Mouse (Mus musculus) lung, postnatal 36 days (tissue): Measurements from ENCODE around the gene Psma5.
"Not testable (repeated sequence)": the region's sequence is repeated elsewhere in the genome, so short reads cannot be mapped to it uniquely, and the experiment has no call there.

Source experiments
- DNase-seq: peaks from one replicate; pipeline ENCODE4 v3.0.0; 2022; ENCODE audit warnings: mixed read lengths

The Psma5 gene

GRCm38 (mm10) chr3:108256719-108257637 lies at the start of gene Psma5:
Gene Psma5 (plus strand): TSS chr3:108256926.
- DNase-seq: peak; percentile 98

DNA sequence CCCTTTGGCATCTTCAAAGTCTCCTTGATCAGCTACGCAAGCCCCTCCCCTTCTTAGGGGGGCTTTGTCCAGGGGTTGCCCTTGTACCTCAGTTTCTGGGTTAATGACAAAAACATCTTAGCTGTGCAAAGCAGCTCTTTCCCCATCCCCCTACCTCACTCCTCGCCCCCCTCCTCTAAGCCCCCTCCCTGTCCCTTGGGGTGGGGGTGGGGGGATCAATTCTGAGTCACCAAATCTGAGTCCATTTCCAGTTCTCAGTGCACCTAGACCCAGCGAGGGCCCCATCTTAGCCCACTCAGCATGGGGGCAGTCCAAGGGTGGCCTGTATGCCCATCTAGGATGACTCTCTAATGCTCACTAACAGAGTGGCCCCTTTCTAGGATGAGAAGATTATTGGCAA lies 47.7 kb upstream of the Psma5 start:
- DNase-seq: no peak

- no peak for DNase-seq
Measured at GRCm38 (mm10) chr3:108209536-108209935, 47.2 kb upstream of the Psma5 start.

- peak; percentile 96 for DNase-seq
Measured at GRCm38 (mm10) chr3:108209946-108210770, 46.6 kb upstream of the Psma5 start.

DNA sequence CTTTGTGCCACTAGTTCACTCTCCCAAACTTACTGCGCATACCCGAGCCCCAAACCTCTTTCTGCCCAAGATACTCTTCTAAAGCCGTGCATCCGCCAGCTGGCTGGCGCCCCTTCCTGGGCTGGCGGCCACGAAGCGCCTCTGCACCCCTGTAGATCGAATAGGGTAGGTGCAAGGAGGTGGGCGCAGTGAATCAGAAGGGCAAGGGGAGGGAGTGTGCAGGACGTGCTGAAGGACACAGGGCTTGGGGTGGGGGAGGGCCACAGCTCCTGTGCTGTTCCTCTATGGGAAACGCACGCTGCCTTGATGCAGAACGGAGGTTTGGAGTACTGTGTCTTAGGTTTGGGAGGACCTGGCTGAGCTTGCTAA lies 46.0 kb upstream of the Psma5 start, which contains the start of gene Atxn7l2:
TSS of gene Atxn7l2 (minus strand) at position 164 of the 369 bp plus-strand sequence.
- DNase-seq: no peak

GRCm38 (mm10) chr3:108211845-108212244 lies 44.9 kb upstream of the Psma5 start:
- DNase-seq: no peak

GRCm38 (mm10) chr3:108212406-108212805 lies 44.3 kb upstream of the Psma5 start:
- DNase-seq: no peak

GRCm38 (mm10) chr3:108214734-108215133 lies 42.0 kb upstream of the Psma5 start:
- DNase-seq: no peak

- DNase-seq: no peak
Measured at GRCm38 (mm10) chr3:108220661-108221060, 36.1 kb upstream of the Psma5 start.

GRCm38 (mm10) chr3:108225711-108226557 lies 30.8 kb upstream of the Psma5 start:
- DNase-seq: no peak

DNA sequence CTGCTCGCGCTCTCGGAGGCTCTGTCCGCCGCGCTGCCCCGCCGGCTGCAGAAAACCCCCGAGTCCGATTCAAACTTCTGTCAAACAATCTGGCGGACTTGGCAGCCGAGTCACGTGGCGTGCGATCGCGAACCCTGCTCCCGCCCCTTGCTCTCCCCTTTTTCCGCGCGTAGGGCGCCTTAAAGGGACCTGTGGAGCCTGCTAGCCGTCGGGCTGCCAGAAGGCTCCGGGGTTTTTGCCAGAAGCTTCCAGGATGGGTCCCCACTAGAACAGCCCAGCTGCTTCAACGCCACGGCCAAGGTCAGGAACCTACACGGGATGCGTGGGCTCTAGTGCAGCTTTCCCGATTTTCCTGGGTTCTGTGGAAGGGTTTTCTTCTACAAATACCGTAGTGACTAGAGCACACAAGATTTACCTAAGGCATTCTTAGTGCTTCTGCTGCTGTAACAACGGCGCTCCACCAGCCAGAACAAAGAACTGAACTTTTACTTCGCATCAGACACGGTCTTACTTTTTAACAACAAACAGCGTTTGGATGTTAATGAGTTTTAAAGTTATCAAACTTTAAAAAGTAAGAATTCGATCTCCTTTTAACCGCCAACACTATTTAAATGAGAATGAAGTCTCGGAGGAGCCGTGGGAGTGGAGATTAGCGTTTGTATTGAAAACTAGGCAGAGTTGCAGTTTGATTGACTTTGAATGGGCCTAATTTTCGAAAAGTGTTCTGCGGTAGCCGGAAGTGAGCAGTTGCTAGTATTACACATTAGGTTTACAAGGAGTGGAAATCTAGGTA lies 30.0 kb upstream of the Psma5 start, which contains the start of gene Sypl2:
TSS of gene Sypl2 (minus strand) at position 91 of the 793 bp plus-strand sequence.
- peak; percentile 42 for DNase-seq

GRCm38 (mm10) chr3:108227521-108227920 lies 29.2 kb upstream of the Psma5 start:
- no peak for DNase-seq

DNA sequence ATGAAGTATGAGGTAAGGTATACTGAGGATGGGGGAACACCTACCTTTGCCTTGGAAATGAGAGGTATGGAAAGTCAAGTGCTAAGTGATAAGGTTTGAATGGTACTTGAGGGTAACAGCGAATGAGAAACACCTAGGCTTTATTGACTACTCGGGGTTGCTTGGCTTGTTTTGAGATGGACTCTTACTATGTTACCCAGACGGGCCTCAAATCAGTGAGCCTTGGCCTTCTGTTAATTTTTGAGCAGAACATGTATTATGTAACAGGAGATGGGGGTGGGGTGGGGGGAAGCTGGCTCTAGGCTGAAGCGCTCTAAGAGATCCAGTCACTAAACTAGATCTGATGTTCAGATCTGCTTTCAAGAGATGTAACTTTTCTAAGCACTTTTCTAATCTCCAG lies 25.1 kb upstream of the Psma5 start:
- DNase-seq: no peak

DNA sequence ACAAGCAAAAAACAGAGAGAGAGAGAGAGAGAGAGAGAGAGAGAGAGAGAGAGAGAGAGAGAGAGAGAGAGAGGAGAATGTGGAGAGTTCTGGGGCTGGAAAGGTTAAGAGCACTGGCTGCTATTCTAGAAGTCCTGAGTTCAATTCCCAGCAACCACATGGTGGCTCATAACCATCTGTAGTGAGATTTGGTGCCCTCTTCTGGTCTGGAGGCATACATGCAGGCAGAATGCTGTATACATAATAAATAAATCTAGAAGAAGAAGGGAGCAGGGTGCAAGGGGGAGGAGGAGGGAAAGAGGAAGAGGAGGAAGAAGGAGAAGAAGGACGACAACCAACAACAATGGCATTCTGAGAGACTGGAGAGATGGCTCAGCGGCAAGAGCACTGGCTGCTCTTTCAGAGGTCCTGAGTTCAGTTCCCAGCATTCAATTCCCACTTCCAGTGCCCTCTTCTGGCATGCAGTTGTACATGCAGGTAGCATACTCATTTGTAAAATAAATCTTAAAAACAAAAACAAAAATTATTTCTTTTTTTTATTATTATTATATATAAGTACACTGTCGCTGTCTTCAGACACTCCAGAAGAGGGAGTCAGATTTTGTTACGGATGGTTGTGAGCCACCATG lies 19.1 kb upstream of the Psma5 start:
- not testable (repeated sequence) for DNase-seq

GRCm38 (mm10) chr3:108241243-108241839 lies 15.4 kb upstream of the Psma5 start:
- DNase-seq: no peak

DNA sequence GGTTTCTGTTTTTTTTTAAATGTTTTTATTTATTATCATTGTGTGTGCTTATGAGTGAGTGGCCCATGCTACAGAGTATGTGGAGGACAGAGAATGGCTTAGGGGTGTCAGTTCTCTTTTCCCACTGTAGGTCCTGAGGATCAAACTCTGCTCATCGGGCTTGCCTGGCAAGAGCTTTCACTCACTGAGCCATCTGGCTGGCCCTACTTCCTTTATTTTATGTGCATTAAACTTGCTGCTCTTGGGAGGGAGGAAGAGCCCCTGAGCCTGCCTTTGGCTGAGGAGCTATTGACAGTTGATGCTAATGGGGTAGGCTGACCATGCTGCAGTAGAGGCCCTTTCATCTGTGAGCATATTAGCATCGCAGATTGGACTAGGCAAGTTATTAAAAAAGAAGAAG lies 9.9 kb upstream of the Psma5 start:
- DNase-seq: no peak

DNA sequence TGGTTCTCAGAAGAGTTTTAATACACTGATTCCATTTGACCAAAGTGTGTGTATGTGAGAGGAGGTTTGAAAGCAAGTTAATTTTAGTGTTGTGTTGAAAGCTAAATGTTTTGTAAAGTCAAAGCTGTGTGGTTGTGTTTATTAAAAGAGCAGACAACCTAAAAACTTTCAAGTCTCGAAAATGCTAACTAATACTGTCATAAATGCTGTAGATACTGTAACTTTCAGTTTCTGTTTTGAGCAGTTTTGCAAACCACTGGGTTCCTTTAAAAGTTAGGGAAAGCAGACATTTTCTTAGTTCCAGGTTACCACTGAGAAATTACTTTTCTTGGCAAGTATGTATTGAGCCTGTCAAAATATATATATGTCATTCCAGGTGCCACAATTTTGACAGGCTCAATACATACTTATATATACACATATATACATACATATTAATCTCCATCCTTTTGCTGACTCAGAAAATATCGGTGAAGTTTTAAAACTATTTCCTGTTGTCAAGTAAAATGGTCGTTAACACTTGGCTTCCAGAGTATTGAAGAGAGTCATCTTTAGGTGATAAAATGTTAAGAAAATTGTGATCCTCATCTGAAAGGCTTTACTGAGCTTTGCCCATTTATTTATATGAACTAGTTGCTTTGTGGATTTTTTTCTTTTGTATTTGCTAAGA lies 1.2 kb downstream of the Psma5 start:
- no peak for DNase-seq

DNA sequence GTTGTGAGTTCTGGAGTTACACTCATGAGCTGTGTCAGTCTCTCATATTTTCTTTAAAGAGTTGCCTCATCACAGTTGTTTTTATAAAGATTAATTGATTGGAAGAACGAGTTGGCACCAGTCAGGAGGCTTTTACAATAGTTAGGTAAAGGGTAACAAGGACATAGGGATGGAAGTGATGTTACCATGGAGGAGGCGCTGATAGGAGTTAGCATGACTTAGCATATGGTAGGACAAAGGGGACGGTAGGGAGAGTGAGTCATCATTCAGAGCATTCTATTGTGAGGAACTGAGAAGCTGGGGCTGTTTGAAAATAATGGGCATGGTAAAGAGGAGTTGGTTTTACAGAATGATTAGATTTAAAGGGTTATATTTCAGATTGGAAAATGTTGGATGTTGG lies 2.6 kb downstream of the Psma5 start:
- DNase-seq: no peak

GRCm38 (mm10) chr3:108279495-108279894 lies 22.8 kb downstream of the Psma5 start:
- not testable (repeated sequence) for DNase-seq
